Mouse (Mus musculus) left cerebral cortex, adult 11 months (tissue): ENCODE measurements at regions not wholly inside any gene's neighbourhood (a gene's known extent, or its start where the extent isn't known, plus 50 kb on each side); places are given as distances from the start of the nearest gene placed in this dataset.

ENCODE experiments used
- DNase-seq: peaks from one replicate; pipeline ENCODE4 v3.0.0; 2022; ENCODE audit warnings: low spot score

DNA sequence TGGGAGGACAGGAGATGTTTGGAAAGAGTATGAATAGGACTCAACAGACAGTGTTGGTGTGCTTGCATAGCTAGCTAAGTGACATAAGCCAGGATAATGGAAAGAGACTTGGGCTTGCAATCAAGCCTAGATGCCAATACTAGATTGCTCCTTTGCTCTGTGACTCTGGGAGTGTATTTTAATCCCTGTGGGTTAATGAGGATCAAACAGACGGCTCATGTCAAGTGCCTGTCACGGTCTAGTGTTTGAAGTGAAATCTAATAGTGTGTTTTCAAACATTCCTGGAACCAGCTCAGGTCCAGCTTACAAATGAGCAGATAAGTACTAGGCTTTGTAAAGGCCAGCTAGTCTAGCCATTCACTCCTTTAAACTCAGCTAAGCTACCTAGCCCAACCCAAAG lies 64.1 kb upstream of the Ranbp3l start:
- DNase-seq, result no peak

DNA sequence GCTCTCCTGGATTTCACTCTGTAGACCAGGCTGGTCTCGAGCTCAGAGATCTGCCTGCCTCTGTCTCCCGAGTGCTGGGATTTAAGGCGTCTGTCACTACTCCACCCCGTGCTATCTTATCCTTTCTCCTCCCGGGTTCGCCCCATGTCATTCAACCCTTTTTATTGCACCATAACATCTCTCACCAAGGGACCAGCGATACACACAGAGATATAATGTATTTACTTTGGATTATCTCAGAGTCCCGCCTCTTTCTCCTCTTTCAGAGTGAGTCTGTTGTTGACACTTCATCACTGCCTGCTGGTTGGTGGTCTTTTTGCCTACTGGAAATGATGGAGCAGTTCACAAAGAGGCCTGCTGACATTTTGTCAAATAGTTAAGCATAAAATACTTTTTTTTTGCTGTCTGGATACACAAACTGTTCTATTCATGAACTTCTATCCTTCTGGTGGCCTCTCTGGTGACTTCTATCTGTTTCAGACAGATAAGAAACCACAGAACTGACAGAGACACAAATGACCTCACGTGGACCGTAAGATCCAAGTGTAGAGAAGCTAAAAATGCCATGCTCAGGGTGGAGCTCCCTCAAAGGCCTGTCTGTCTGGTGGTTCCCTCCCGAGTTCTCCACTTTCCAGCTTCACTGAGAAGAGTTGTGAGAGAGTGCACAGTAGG lies 70.1 kb upstream of the Ranbp3l start:
- no peak for DNase-seq

DNA sequence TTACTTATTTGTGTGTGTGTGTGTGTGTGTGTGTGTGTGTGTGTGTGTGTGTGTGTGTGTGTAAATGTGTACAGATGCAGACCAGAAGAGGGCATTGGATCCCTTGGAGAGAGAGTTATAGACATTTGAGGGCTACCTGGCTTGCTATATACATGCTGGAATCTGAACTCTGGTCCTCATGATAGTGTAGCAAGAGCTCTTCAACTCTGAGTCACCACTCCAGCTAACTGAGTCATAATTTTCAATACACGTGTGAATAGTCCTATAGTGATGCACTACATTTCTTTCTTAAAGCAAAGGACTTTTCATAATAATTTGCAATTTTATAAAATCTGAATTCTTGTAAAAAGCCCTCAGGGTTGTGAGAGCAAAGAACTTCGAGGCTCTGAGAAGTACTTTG lies 70.9 kb upstream of the Ranbp3l start:
- no peak for DNase-seq

DNA sequence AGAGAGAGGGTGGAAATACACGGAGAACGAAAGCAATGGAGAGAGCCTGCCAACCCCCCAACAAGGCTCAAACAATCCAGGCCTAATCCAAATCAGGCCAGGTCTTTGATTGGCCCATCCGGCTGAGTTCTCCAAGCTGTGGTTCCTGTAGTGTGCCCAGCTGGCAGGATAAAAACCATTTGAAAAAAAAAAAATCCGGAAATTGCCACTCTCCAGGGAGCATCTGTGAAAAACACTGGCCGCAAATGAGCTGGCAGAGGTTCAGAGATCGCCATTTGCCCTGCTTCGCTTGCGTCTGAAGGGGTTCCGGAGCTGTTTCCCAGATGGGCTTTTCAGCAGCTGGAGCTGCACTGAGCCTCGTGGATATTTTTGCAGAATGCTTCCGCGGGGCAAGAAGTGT lies 71.4 kb upstream of the Ranbp3l start:
- DNase-seq, result peak; percentile 15

DNA sequence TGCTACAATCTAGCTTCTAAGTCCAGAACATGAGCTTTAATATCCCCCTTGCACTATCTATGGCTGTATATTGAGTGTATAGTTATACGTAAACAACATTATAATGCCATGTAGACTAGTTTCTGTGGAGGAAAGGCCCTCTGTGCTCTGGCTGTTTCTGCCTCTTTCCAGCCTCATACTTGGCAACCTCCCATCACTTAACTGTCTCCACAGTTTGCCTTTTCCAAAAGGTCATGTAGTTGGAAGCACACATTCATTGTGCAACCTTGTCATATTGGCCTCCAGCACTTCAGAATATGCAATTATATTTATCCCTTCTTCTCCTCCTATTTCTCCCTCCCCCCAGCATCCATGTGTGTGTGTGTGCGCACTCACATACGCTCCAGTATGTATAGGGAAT lies 82.2 kb upstream of the Ranbp3l start:
- no peak for DNase-seq

DNA sequence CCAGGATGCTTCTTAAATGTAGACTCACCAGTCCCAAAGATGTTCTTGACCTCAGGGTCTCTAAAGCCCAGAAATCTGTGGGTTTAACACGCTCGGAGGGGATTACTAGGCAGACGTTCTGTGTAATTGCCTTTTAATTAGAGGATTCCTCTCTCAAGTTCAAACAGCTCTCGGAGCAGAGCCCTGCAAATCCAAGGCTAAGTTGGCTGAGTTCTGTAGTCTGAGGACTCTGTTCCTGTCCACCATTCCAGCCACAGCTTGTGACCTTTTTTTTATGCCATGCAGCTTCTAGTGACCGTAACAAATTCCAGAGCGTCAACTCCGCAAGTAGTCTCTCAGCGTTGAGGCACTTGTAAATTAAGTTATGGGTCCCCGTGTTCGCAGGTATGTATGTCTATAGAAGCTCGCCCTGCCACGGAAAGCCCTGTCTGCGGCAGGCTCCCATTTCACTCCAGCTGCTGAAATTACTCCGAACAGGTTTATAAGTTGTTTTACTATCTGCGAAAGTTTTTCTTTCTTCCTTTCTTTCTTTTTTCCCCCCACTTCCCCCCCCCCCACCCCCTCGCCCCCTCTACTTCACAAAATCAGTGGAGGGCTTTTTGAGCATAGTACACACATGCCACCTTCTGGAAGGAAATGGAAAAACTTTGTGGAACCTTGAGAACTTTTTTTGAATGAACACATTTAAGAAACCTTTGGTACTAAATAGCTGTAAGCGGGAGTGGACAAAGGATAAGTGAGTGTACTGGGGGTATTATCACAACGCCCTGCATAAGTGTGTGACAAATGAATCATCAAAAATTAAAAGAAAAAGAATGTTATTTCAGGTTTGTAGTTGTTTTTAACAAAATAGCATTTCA lies 82.9 kb upstream of the Ranbp3l start:
- DNase-seq, result no peak

DNA sequence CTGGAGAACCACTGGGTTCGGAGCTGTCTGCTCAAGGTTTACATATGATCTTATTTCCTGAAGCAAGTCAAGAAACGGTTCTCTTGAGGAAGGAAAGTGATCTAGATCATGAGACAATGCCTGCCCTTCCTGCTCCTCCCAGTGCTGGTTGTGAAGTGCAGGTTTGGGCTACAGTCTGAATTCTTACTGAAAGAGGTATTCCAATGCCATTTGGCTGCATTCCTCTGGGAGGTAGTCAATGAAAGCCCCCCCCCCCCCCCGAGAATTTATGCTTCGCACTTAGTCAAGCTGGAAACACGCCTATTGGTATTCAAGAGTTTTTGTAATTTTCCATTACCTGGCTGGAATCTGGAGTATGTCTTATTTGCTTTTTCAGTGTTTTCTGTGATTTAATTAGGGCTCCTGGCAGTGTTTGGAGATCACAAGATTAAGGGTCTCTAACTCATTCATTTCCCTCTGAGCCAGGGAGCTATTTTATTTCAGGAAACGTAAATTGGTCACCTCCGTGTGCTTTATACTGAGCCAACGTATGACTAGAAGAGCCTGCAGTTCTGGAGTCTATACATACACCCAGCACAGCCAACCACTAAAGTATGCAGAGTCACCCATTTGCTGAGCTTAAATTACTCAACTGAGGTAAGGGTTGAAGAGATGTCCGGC lies 84.7 kb upstream of the Ranbp3l start:
- DNase-seq, result no peak

DNA sequence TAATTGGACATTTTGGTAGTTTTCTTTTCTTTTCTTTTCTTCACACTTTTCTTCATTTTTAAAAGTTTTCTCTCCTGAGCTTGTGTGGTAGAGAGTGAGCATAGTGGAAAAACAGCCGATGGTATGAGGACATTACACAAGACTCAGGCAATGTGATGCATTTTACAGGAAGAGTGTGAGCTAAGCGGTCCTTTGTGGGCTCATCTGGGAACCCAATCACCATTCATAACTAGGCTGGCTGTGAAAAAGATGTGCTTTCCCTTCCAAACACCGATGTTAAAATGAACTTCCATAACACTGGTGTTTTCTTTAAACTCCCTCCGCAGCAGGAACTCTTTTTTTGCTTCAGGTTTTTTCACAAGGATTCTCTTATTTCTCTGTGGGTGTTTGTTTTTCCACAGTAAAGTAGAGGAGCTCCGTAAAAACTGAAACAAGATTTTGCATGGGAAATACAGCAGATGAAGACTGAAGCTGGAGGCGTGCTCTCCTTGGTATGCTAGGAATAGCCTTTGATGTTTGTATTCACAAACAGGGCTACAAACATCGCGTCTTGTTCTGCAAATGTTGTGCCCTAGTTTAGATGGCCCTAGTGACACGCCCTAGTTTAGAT lies 92.8 kb upstream of the Ranbp3l start:
- DNase-seq, result no peak

DNA sequence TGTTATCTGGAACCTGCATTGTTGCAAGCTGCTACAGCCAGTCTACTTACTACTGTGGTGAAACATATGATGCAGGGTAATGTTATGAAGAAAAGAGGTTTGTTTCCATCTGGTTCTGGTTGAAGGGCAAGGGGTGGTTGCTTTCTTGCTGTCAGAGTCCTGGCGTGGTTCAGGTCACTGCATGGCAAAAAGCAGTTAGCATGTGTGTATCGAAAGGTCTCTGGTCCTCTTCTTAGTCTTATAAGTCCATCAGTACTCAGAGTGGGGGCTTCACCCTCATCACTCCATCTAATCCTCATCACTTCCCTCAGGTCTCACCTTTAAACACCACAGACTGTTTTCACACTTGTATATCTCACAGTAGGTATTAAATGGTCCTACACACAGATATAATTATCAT lies 99.7 kb upstream of the Ranbp3l start:
- DNase-seq, result no peak

DNA sequence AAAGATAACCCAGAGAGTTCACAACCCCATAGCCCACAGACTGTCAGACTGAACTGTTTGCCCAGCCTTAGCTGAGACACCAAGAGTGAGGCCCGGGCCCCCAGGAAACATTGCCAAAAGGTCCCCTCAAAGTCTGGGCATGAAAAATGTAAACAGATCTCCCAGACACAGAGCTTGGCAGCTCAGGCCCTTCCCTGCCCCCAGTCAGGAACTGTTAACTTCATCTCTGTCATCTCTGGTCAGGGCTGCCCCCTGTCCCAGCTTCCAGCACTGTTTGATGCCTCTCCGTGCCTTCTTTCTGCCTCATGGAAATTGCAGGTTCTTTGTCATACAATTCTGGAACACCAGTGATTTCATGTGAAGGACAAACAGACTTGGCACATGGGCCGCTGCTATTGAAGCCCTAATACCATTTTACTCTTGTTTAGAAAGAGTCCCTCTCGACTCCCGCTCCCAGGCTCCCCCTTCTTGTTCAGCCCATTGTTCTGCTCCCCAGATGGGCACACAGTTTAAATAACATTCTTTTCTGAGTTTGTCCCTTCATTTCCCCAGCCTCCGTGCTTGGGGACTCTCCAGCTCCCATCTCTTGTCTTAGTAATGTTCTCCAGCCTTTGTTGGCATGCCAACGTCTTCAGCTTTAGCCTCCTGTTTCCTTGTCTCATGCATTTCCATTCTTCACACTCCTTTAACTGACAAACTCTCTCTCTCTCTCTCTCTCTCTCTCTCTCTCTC lies 100.4 kb upstream of the Ranbp3l start:
- no peak for DNase-seq

DNA sequence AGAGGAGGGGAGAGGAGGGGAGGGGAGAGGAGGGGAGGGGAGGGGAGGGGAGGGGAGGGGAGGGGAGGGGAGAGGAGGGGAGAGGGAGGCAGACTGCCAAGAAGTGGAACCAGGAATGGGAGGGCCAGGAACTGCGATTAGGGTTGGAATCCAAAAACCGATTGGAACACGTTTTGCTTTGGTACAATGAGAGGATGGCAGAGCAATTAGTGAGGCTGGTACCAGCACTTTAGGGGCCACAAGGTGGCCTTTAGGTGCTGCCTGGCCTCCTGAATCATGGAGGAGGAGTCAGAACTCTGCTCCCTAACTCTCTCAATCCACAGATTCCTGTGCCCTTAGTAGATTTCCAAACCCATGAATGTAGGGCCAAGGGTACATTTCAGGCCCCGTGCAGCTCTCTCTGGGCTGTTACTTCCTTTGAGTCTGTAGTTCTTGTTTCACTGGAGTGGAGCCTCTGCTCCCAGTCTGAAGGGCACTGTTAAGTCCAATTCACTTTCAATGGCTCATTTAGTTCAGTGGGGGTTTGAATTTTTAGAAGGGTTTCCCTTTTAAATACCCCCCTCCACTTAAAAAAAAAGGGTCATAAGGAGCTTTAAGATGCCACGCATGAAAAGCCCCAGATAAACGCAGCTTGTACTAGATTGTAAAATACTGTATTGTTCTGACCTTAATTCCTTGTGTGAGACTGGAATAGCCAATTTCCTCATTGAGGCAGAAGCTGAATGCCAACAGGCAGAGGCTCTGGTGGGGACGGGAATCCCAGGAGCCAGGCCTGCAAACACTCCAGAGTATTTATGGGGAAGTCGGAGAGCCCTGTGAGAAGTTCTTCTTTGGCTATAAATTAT lies 102.4 kb upstream of the Ranbp3l start:
- no peak for DNase-seq

DNA sequence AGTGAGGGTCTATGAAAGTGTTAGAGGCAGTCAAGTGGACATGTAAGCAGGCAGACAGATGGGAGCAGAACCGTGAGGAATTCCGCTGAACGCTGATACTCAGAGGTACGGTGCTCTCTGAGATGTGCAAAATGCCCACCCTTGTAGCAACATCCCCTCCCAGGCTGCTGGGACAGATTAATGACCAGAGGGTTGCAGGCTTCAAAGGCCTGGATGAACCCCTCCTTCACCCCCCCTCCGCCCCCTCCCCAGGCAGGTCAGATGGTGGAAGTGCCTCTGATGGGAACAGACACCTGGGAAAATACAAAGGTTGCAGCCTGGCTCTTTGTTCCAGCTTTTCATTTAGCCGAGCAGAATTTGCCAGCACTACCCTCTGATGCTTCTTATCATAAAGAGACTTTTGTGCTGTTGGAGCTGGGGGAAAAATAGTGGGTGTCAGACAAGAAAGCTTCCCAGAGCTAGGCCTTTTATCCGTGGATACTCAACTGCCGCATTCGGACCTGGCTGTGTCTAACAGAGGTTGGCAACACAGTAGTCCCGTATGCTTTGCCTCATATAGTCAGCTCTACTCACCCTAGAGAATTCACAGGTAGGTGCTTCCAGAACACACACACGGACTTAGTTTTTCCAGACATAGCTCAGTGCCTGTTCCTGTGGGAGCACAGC lies 111.2 kb upstream of the Ranbp3l start:
- no peak for DNase-seq

DNA sequence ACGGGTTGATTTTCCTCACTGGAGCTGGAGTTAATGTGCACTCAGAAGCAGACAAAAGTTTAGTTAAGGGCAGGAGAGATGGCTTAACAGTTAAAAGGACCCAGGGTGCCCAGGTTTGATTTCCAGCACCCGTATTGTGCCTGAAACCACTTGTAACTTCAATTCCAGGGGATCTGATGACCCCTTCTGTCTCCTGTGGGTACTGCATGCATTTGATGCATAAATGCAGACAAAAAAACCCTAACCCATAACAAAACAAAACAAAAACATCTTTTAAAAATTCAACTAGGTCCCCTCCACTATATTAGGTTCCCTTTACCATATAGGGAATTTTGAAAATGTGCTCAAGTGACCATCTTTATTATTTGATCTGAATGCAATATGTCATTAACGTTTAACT lies 112.2 kb upstream of the Ranbp3l start:
- no peak for DNase-seq

DNA sequence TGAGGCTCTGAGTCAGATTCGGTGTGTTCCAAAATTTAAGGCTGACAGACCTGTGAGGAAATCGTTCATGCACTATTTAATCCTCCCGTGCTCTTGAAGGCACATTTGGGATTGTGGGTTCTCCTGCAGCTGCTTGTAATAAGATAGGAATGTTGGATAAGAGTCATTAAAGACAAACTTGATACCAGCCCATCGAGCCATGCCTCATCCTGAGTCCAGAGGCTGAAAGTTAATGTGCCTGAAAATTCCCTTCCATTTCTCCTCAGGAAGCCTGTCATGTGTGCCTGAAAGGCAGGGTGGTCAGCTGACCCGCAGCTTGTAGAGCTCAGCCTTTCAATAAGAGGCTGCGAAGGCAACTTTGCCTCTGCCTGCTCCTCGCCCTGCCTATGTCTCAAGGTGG lies 113.4 kb upstream of the Ranbp3l start:
- no peak for DNase-seq

DNA sequence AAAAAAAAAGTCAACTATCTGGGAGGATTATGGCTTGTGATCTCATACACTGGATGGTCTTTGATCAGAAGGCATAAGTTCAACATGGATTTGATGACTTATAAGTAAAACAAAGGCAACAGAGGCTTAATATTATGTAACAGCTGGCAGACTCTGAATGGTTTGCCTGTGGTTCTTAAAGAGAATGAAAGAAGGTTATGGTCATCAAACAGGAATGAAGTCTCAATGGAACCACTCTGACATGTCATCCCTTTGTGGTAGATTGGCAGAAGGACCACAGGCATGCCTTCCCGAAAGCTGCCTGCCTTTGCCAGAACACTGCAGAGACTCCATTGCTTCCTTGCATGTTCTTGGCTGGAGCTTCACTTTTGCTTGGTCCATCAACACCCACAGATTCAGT lies 116.8 kb upstream of the Ranbp3l start:
- DNase-seq, result no peak

DNA sequence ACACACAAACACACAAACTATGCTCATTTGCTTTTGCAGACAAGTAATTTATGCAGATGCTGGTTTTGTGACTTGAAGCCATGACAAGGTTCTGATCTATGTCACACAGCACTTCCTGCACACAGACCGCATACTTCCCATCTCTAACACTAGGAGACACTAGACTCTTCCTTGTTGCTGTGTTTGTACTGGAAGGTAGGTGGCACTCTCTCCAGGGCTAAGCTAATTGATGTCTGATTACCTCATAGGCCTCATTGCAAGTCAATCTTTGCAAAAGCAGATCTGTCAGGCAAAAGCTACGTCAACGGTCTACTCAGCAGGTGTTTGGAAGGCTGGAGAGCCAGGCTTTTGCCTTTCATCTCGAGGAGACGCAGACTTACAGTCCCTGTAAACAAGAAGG lies 118.3 kb upstream of the Ranbp3l start:
- DNase-seq, result no peak

DNA sequence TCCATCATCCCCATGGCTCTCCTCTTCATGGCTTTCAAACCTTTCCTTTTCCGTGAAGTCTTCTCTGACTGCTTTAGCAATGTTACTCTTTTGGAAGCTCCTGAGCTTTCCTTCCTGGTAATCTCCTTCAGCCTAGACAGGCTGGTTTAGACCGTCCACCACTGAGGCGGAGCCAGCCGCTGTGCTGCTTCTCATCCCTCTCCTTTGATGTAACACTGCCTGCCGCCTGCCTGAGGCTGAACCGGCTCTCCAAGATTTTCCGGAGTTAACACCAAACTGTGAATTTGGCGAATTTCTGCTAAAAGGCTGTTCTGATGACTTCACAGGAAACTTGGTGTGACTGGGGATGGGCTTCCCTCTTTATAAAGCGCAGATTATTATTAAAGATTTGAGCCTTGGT lies 125.6 kb upstream of the Ranbp3l start:
- DNase-seq, result no peak

DNA sequence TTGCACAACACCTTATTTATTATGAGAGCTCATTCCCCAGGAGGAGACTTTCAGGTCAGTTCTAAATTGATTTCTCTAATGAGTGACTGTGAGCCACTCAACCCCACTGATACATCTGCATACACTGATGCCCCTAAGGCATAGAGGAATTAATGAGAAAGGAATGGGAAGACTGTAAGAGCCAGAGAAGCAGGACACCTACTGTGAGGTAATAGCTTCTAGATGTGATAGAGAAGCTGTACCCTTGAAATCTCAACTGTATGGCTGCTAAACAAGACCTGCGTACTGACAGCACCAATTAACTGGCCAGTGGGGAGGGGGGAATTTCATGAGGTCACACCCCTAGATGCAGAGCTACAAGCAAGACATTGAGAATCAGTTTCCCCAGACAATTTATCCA lies 128.3 kb upstream of the Ranbp3l start:
- DNase-seq, result no peak

DNA sequence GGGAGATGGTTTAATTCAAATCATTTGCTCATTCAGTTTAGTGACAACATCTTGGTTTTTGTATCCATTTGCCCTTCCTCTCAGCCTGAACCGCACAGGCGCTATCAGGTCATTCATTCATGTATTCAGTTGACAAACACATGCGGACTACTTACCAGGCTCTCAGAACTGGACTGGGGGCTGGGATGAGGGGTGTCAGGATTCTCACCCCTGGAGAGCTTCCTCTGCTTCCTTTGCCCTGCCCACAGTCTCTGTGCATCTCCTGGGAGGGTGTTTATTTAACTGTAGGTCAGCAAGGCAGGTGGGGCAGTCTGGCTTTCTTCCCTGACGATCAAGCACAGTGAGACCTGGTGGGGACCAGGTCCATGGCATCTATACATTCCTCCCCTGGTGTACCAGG lies 123.6 kb upstream of the Slc1a3 start:
- DNase-seq, result no peak

DNA sequence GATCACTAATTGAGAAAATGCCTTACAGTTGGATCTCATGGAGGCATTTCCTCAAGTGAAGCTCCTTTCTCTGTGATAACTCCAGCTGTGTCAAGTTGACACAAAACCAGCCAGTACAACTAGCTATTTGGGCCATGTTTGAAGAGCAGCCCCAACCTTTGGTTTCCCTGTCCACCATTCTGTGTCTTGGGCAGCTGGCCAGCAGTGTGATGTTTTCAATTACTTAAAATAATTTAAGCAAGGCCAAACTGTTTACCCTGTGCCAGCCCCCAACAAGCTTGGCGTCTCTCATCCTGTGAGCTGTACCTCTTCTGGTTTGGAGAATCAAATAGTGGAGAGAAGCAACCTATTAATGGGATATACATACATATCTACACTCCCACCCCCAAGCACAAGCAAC lies 122.4 kb upstream of the Slc1a3 start:
- DNase-seq, result no peak
